Mouse (Mus musculus): ENCODE data around the gene Myo1f.

Gene Myo1f

DNA sequence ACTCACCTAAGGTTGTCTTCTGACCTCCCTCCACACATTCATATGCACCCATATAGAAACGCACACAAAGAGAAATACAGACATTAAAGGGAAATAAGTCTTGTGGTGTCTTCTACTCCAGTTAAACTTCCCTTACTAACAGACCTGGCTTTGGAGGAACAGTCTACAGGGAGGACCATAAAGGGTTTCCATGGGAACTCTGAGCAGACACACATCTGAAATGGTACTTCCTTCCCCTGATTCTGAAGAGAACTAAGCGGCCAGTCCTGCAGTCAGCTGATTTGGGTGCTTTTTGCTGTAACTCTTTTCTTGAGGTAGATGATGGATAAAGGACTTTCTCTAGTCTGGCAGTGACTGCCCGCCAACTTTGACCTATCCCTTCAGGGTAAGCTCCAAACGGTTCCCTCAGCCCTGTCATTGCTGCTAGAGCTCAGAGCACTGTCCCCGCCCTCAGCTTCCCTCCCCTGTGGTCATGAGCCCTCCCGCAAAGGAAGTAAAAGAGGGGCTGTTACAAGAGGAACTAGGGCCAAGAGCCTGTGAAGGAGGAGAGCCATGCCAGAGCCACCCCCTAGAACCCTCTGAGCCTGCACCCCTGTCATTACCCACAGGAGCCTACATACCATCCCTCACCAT lies at the start of gene Myo1f:
Gene Myo1f (plus strand): TSS at position 485 of the 633 bp plus-strand sequence.
- no peak for DNase-seq (ENCODE audit: low read depth, low spot score)

- DNase-seq (ENCODE audit: low read depth, low spot score) = no peak
Observed at GRCm38 (mm10) chr17:33508386-33508785, 47.1 kb upstream of the Myo1f start.

GRCm38 (mm10) chr17:33510172-33510571 lies 45.3 kb upstream of the Myo1f start:
- DNase-seq (ENCODE audit: low read depth, low spot score) = no peak

- no peak for DNase-seq (ENCODE audit: low read depth, low spot score)
Observed at GRCm38 (mm10) chr17:33512441-33513415, 42.8 kb upstream of the Myo1f start.

DNA sequence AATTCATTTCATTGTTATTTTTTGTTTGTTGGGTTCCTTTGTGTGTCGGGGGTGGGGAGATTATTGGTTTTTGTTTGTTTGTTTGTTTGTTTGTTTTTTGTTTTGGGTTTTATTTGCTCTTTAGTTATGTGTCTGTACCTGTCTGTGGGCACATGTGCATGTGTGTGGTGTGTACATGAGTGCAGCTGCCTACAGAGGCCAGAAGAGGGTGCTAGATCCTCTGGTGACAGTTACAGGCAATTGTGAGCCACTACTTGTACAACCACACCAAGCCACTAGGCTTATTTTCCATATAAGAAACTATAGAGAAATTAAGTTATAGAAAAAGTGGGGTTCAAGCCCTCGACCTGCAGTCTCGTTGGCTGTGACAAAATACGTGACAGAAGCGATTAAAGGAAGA lies 41.6 kb upstream of the Myo1f start:
- no peak for DNase-seq (ENCODE audit: low read depth, low spot score)

DNA sequence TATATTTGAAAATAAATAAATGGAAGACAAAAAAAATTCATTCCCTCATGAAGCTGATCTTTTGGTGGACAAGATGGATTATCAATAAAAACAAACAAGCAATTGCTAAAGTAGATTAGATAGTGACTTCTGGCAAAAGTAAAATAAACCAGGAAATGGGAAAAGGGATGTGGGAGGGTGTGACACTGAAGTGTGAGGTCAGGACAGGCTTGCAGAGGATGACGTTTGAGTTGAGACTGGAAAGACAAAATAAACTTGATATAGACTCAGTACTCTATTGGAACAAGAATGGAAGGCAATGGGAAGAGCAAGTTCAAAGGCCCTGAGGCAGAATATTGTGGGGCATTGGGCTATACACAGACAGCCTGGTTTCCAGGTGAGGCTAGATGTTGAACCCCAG lies 35.1 kb upstream of the Myo1f start:
- DNase-seq (ENCODE audit: low read depth, low spot score) = no peak

DNA sequence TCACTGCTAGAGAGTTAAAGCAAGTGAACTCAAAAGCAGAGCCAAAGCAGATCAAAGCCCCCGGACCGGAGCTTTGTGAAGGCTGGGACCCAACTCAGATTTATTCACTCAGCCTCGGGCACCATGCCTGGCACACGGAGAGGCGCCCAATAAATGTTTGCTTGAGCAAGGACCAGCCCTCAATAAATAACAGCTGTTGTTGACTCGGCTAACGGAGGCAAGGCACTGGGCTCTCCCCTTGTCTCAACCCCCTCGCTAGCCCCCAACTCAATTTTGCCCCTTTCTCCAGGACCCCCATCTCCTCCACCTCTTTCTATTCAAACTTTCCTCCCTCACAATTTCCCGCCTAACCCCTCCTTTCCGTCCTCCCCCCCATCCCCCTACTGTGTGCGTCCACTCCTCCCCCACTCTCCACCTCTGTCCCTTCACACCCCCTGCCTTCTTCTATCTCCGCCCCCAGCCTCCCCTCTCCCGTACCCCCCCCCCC lies 32.0 kb upstream of the Myo1f start:
- DNase-seq (ENCODE audit: low read depth, low spot score) = no peak

- no peak for DNase-seq (ENCODE audit: low read depth, low spot score)
Observed at GRCm38 (mm10) chr17:33523918-33524755, 31.4 kb upstream of the Myo1f start, which contains the start of gene Adamts10. Gene Adamts10 (plus strand): TSS chr17:33524204.

DNA sequence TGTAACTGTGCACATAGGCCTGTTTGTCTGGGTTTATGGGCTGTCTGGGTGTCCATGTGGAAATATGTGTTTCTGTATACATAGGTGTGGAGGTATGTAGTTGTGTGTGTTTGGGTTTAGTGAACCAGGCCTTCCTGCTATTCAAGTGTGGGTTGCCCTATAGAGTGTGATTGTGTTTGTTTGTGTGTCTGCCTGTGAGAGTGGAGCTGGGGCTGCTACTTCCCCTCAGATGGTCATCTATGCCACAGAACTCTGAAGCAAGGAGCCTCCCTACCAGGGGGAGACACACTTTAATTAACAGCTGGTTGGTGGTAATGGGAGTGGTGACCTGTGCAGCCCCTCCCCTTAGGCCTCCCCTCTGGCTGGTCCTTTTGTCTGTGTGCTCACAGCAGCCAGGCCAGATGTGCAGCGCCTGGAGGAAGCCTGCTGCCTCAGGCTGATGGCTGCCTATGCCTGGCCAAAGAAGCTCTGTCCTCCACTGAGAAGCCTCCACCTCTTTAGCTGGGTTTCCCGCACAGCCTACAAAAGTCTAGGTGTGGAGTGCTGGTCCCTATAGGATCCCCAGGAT lies 30.6 kb upstream of the Myo1f start:
- no peak for DNase-seq (ENCODE audit: low read depth, low spot score)

- DNase-seq (ENCODE audit: low read depth, low spot score) = no peak
Observed at GRCm38 (mm10) chr17:33526506-33526905, 29.0 kb upstream of the Myo1f start.

- DNase-seq (ENCODE audit: low read depth, low spot score) = no peak
Observed at GRCm38 (mm10) chr17:33539106-33539675, 16.3 kb upstream of the Myo1f start.

DNA sequence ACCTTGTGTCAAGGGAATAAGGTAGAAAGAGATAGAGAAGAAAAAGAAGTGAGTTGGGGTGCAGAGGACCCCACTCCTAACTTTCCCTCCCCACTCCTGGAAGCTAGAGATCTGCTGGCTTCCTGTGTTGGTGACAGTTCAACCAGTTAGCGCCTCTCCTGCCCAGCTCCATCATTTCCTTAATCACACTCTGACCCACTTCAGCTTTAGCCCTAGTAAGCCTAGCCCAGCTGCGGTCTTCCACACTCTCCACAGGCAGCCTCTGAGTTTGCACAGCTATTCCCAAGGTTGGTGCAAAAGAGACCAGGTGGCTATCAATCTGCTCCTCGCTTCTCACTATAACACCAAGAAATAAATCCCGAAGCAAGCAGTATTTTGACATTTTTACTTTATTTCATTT lies 15.6 kb upstream of the Myo1f start:
- no peak for DNase-seq (ENCODE audit: low read depth, low spot score)

- DNase-seq (ENCODE audit: low read depth, low spot score) = no peak
Observed at GRCm38 (mm10) chr17:33549212-33549611, 6.3 kb upstream of the Myo1f start.

GRCm38 (mm10) chr17:33550388-33550787 lies 5.1 kb upstream of the Myo1f start:
- no peak for DNase-seq (ENCODE audit: low read depth, low spot score)

- no peak for DNase-seq (ENCODE audit: low read depth, low spot score)
Observed at GRCm38 (mm10) chr17:33552113-33552512, 3.4 kb upstream of the Myo1f start.

DNA sequence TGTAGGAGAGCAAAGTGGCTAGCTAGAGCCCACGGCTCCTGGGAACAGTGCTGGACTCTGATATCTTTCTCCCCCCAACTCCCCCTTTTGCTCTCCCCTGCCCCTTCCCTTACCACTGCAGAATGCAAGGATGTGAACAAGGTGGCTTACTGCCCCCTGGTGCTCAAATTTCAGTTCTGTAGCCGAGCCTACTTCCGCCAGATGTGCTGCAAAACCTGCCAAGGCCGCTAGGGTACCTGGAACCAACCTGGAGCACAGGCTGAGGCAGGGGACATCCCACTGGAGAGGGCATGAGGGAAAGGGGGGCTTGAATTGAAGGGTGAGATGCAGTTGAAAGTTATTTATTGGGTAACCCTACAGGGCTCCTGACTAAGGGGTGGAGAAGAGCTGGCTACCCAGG lies 2.5 kb upstream of the Myo1f start:
- no peak for DNase-seq (ENCODE audit: low read depth, low spot score)

DNA sequence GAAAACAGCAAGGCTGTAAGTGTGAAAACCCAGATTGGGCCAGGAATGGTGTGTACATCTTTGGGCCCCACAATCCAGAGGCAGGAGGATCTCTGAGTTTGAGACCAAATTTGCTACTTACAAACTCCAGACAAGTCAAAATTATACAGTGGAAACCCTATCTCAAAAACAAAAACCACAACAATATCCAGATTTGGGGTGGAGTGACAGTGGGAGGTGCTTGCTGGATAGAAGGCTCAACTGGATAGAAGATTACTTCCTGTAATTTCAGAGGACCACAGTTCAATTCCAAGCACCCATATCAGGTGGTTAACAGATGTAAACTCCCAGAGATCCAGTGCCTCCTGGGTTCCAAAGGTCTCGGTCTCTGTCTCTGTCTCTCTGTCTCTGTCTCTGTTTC lies 971 bp upstream of the Myo1f start:
- DNase-seq (ENCODE audit: low read depth, low spot score) = no peak

GRCm38 (mm10) chr17:33557922-33558321 lies 2.4 kb downstream of the Myo1f start:
- no peak for DNase-seq (ENCODE audit: low read depth, low spot score)

DNA sequence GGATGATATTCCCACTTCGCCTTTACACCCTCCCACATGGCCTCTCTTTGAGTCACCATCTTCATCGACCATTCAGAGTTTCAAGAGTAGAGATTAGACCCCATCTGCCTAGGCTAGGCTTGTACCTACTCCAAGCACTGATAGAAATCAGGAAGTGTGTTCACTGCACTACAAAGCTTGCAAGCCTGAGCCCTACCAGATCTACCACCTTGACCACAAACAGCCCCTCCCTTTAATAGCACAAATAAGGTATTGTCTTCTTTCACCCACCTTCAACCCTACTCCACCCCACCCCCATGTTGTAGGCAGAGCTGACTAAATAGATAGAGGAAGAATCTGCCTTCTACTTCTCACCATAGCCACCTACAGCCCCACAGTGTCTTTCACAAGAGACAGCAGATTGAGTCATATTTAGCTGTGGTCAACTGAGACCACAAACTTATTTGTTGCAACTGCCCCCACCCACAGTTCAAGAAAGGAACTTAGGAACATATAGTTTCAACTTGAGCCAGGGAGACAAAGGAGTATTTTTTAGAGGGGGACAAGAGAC lies 8.1 kb downstream of the Myo1f start:
- DNase-seq (ENCODE audit: low read depth, low spot score) = no peak

- DNase-seq (ENCODE audit: low read depth, low spot score) = no peak
Observed at GRCm38 (mm10) chr17:33564599-33564998, 9.1 kb downstream of the Myo1f start.

DNA sequence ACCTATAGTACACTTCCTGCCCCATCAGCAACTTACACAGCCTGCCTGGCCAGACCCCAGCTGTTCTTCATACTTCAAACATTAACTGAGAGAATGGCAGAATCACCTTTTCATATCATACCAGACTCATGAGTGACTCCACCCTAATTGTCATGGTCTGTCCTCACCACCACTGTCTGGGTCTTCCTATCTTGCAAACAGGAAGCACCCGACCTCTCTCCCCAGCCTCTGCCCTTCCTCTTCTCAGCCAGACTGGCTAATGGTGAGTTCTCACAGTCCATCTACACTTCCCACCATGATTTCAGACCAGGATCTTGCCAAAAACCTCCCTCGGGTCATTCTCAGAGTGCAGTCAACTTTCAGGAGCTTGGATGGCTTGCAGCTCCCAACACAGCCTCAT lies 10.7 kb downstream of the Myo1f start:
- no peak for DNase-seq (ENCODE audit: low read depth, low spot score)

All from c-Kit-negative CD71-positive TER-119-positive erythroid progenitor cells, embryonic 14.5 days (primary cell).